Mouse (Mus musculus): ENCODE data around the gene Exosc3. TPM values are rescaled to one million over a fixed set of nuclear protein-coding genes. Genes with fewer than 3 reads are reported as not detected.
"Not testable (repeated sequence)": the region's sequence is repeated elsewhere in the genome, so short reads cannot be mapped to it uniquely, and the experiment has no call there.

Gene Exosc3
- polyA plus RNA-seq (2015; fragmentation: Nextera tagmentation; extraction: Ambion mirVana) = 37.4 and 50.6 TPM in 2 replicates

- WGBS = under 1% methylated on average over 75 of the region's 76 CpGs
- H3K4me2 ChIP-seq (ENCODE audit: low read depth, low read length) = peak within 1 kb of the TSS; percentile 89
- ATAC-seq (replicated peaks; ENCODE audit: extremely low read depth, insufficient read depth, low FRiP score) = peak; percentile 82
- no peaks in the 10 kb centered on the region for H3K9me3 ChIP-seq (replicated peaks; ENCODE audit: control insufficient read depth, low read length)
- H3K4me1 ChIP-seq (ENCODE audit: control insufficient read depth, insufficient read depth, low read length) = peaks cover 17% of the 10 kb centered on the region
- no peaks in the 10 kb centered on the region for H3K27me3 ChIP-seq (ENCODE audit: control insufficient read depth, insufficient read depth, low read length)
- peak within 1 kb of the TSS; percentile 94 for H3K27ac ChIP-seq (ENCODE audit: low read length)
- H3K36me3 ChIP-seq (ENCODE audit: control insufficient read depth, insufficient read depth) = no peaks in the 10 kb centered on the region
- H3K9ac ChIP-seq (ENCODE audit: low read length) = peak within 1 kb of the TSS; percentile 85
- H3K4me3 ChIP-seq (ENCODE audit: low read length) = peak within 1 kb of the TSS; percentile 70
Observed at GRCm38 (mm10) chr4:45342286-45343155, at the start of gene Exosc3. Exosc3 (minus strand) TSS chr4:45342732.

GRCm38 (mm10) chr4:45392099-45392498 lies 49.6 kb upstream of the Exosc3 start:
- no peaks in the 10 kb centered on the region; the same call in 1 of the 2 replicates for H3K36me3 ChIP-seq (ENCODE audit: control insufficient read depth, insufficient read depth)
- no peaks in the 10 kb centered on the region for H3K27me3 ChIP-seq (ENCODE audit: control insufficient read depth, insufficient read depth, low read length)
- H3K4me2 ChIP-seq (ENCODE audit: low read depth, low read length) = no peak overlapping the region
- no peak overlapping the region; the same call in 1 of the 2 replicates for H3K9ac ChIP-seq (ENCODE audit: low read length)
- no peaks in the 10 kb centered on the region for H3K9me3 ChIP-seq (replicated peaks; ENCODE audit: control insufficient read depth, low read length)
- H3K27ac ChIP-seq (ENCODE audit: low read length) = no peak overlapping the region
- no peak overlapping the region for H3K4me3 ChIP-seq (ENCODE audit: low read length)
- no peak for ATAC-seq (replicated peaks; ENCODE audit: extremely low read depth, insufficient read depth, low FRiP score)
- H3K4me1 ChIP-seq (ENCODE audit: control insufficient read depth, insufficient read depth, low read length) = peaks cover 8% of the 10 kb centered on the region; the same call in 1 of the 2 replicates
- WGBS = 70% methylated on average over 4 of the region's 4 CpGs

- ATAC-seq (replicated peaks; ENCODE audit: extremely low read depth, insufficient read depth, low FRiP score); H3K9me3 ChIP-seq (replicated peaks; ENCODE audit: control insufficient read depth, low read length); H3K27ac ChIP-seq (ENCODE audit: low read length); H3K4me3 ChIP-seq (ENCODE audit: low read length); H3K9ac ChIP-seq (ENCODE audit: low read length); H3K27me3 ChIP-seq (ENCODE audit: control insufficient read depth, insufficient read depth, low read length); H3K4me1 ChIP-seq (ENCODE audit: control insufficient read depth, insufficient read depth, low read length); H3K4me2 ChIP-seq (ENCODE audit: low read depth, low read length); H3K36me3 ChIP-seq (ENCODE audit: control insufficient read depth, insufficient read depth): not testable (repeated sequence)
- 85% methylated on average over 5 of the region's 5 CpGs for WGBS
Observed at GRCm38 (mm10) chr4:45387296-45387695, 44.8 kb upstream of the Exosc3 start.

- H3K36me3 ChIP-seq (ENCODE audit: control insufficient read depth, insufficient read depth); H3K4me1 ChIP-seq (ENCODE audit: control insufficient read depth, insufficient read depth, low read length); H3K9me3 ChIP-seq (replicated peaks; ENCODE audit: control insufficient read depth, low read length); H3K27me3 ChIP-seq (ENCODE audit: control insufficient read depth, insufficient read depth, low read length); H3K9ac ChIP-seq (ENCODE audit: low read length); ATAC-seq (replicated peaks; ENCODE audit: extremely low read depth, insufficient read depth, low FRiP score); H3K27ac ChIP-seq (ENCODE audit: low read length); H3K4me3 ChIP-seq (ENCODE audit: low read length); H3K4me2 ChIP-seq (ENCODE audit: low read depth, low read length): not testable (repeated sequence)
- WGBS = 42% methylated on average over 2 of the region's 2 CpGs
Observed at GRCm38 (mm10) chr4:45382133-45382532, 39.6 kb upstream of the Exosc3 start.

GRCm38 (mm10) chr4:45380903-45381580 lies 38.5 kb upstream of the Exosc3 start:
- H3K27ac ChIP-seq (ENCODE audit: low read length); H3K4me1 ChIP-seq (ENCODE audit: control insufficient read depth, insufficient read depth, low read length); ATAC-seq (replicated peaks; ENCODE audit: extremely low read depth, insufficient read depth, low FRiP score); H3K4me3 ChIP-seq (ENCODE audit: low read length); H3K9ac ChIP-seq (ENCODE audit: low read length); H3K27me3 ChIP-seq (ENCODE audit: control insufficient read depth, insufficient read depth, low read length); H3K9me3 ChIP-seq (replicated peaks; ENCODE audit: control insufficient read depth, low read length); H3K4me2 ChIP-seq (ENCODE audit: low read depth, low read length): not testable (repeated sequence)
- peaks cover 15% of the 10 kb centered on the region for H3K36me3 ChIP-seq (ENCODE audit: control insufficient read depth, insufficient read depth)
- 88% methylated on average over 10 of the region's 10 CpGs for WGBS

GRCm38 (mm10) chr4:45376573-45376972 lies 34.0 kb upstream of the Exosc3 start:
- H3K27me3 ChIP-seq (ENCODE audit: control insufficient read depth, insufficient read depth, low read length) = no peaks in the 10 kb centered on the region
- no peak overlapping the region for H3K4me3 ChIP-seq (ENCODE audit: low read length)
- no peaks in the 10 kb centered on the region for H3K9me3 ChIP-seq (replicated peaks; ENCODE audit: control insufficient read depth, low read length)
- H3K9ac ChIP-seq (ENCODE audit: low read length) = no peak overlapping the region
- no peak for ATAC-seq (replicated peaks; ENCODE audit: extremely low read depth, insufficient read depth, low FRiP score)
- H3K27ac ChIP-seq (ENCODE audit: low read length) = no peak overlapping the region
- H3K4me2 ChIP-seq (ENCODE audit: low read depth, low read length) = no peak overlapping the region
- H3K36me3 ChIP-seq (ENCODE audit: control insufficient read depth, insufficient read depth) = peaks cover 45% of the 10 kb centered on the region
- no peaks in the 10 kb centered on the region for H3K4me1 ChIP-seq (ENCODE audit: control insufficient read depth, insufficient read depth, low read length)
- WGBS = 79% methylated on average over 4 of the region's 4 CpGs

GRCm38 (mm10) chr4:45374879-45375278 lies 32.3 kb upstream of the Exosc3 start:
- ATAC-seq (replicated peaks; ENCODE audit: extremely low read depth, insufficient read depth, low FRiP score) = no peak
- Histone ChIP-seq H3K27me3 (ENCODE audit: control insufficient read depth, insufficient read depth, low read length) (no peaks in the 10 kb centered on the region), H3K4me1 (ENCODE audit: control insufficient read depth, insufficient read depth, low read length) (no peaks in the 10 kb centered on the region), H3K9ac (ENCODE audit: low read length) (no peak overlapping the region), H3K4me2 (ENCODE audit: low read depth, low read length) (no peak overlapping the region), H3K36me3 (ENCODE audit: control insufficient read depth, insufficient read depth) (peaks cover 53% of the 10 kb centered on the region), H3K9me3 (replicated peaks; ENCODE audit: control insufficient read depth, low read length) (no peaks in the 10 kb centered on the region), H3K27ac (ENCODE audit: low read length) (no peak overlapping the region), H3K4me3 (ENCODE audit: low read length) (no peak overlapping the region)
- WGBS = 76% methylated on average over 5 of the region's 5 CpGs

GRCm38 (mm10) chr4:45371261-45371660 lies 28.7 kb upstream of the Exosc3 start:
- H3K4me1 ChIP-seq (ENCODE audit: control insufficient read depth, insufficient read depth, low read length) = no peaks in the 10 kb centered on the region
- H3K4me3 ChIP-seq (ENCODE audit: low read length) = no peak overlapping the region
- no peak overlapping the region for H3K4me2 ChIP-seq (ENCODE audit: low read depth, low read length)
- no peak for ATAC-seq (replicated peaks; ENCODE audit: extremely low read depth, insufficient read depth, low FRiP score)
- whole genome bisulfite sequencing = 81% methylated on average over 3 of the region's 3 CpGs
- H3K9ac ChIP-seq (ENCODE audit: low read length) = no peak overlapping the region
- no peak overlapping the region for H3K27ac ChIP-seq (ENCODE audit: low read length)
- no peaks in the 10 kb centered on the region for H3K27me3 ChIP-seq (ENCODE audit: control insufficient read depth, insufficient read depth, low read length)
- H3K36me3 ChIP-seq (ENCODE audit: control insufficient read depth, insufficient read depth) = peaks cover 44% of the 10 kb centered on the region
- no peaks in the 10 kb centered on the region for H3K9me3 ChIP-seq (replicated peaks; ENCODE audit: control insufficient read depth, low read length)

GRCm38 (mm10) chr4:45356653-45357052 lies 14.1 kb upstream of the Exosc3 start:
- ATAC-seq (replicated peaks; ENCODE audit: extremely low read depth, insufficient read depth, low FRiP score) = no peak
- WGBS = 82% methylated on average over 3 of the region's 3 CpGs
- Histone ChIP-seq H3K9me3 (replicated peaks; ENCODE audit: control insufficient read depth, low read length) (no peaks in the 10 kb centered on the region), H3K4me3 (ENCODE audit: low read length) (no peak overlapping the region), H3K4me2 (ENCODE audit: low read depth, low read length) (no peak overlapping the region), H3K27me3 (ENCODE audit: control insufficient read depth, insufficient read depth, low read length) (no peaks in the 10 kb centered on the region), H3K4me1 (ENCODE audit: control insufficient read depth, insufficient read depth, low read length) (no peaks in the 10 kb centered on the region), H3K9ac (ENCODE audit: low read length) (no peak overlapping the region), H3K36me3 (ENCODE audit: control insufficient read depth, insufficient read depth) (peaks cover 10% of the 10 kb centered on the region; the same call in 1 of the 2 replicates), H3K27ac (ENCODE audit: low read length) (no peak overlapping the region)

Measured in heart, embryonic 16.5 days (tissue).